Mouse (Mus musculus) naive thymus-derived CD4-positive, alpha-beta T cell, adult 2 months (primary cell): Measurements from ENCODE around the gene Frmd4a.

Source experiments
- DNase-seq: peaks from one replicate; pipeline ENCODE4 v3.0.0-alpha.2; 2011; ENCODE audit warnings: low read depth

Frmd4a gene

DNA sequence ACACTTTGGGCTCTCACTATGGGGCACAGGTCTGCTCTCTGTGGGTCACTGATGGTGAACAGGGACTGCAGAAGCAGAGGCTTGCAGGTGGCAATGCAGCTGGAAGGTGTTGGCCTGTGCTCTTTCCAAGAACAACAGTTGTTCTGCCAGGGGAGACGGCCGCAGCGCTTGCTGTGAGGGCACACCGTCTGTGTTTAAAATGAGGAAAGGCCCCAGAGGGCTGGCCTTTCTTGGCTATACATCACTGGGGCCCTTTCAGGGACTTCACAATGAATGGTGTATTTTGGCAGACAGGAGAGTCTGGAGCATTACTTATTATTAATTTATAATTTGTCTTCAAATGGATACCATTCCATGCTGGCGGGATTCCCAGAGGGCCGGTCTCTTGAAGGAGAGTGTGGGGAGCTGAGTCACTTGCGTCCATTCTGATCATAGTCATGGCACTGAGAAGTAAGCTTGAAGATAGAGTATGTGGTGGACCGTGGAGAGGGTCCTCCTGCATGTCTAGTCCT is 268.9 kb downstream of the Frmd4a start:
- DNase-seq: no peak

GRCm38 (mm10) chr2:4290475-4290874 is 273.0 kb downstream of the Frmd4a start:
- no peak for DNase-seq

DNA sequence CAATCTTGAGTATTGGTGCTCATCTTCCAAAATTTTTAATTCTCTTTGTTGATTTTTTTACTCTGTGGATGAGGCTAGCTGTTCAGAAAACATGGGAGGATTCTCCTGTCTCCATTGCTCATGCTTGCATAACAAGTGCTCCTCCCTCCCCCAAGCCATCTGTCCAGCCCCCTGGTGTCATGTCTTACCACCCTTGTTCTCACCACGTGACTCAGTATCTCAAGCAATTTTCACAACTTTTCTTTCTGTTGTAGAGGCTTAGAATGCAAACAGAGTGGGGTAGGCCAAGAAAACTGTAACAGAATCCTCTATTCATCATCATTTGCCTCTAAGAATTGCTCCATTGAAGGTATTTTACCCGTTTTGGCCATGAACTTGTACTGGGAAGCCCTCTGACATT is 273.6 kb downstream of the Frmd4a start:
- DNase-seq: no peak

DNA sequence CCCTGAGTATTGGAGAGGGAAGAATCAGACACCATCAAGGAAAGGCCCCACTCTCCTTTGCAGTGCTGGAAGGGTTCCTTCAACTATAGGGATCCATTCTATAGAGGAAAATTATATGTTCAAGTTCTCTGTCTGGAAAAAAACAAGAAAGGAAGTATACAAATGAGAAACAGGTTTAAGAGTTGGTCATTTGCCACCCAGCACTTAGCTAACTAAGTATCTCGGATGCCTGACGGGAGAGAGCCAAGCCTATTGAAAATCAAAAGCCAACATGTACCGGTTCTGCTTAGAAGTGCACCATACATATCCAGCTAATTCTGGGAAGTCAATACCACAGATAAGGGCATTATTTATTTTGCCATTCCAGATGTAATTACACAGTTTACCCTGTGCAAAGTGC is 274.2 kb downstream of the Frmd4a start:
- no peak for DNase-seq

DNA sequence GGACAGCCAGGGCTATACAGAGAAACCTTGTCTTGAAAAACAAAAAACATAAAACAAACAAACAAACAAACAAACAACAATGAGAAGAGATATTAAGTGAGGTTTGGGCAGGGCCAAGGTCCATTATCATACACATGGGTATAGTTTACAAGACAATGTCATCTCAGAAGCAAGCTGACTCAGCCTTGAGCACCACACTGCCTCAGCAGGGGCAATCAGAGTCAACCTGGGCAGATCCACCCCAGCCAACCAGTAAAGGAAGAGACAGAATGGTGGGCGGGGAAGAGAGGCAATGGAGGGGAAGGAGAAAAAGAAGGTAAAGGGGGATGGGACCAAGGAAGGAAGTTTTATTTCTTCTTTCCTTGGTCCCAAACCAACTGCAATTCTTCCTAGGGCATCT is 276.2 kb downstream of the Frmd4a start:
- DNase-seq: no peak

- DNase-seq: no peak
These were observed 278.1 kb downstream of the Frmd4a start for GRCm38 (mm10) chr2:4295641-4296040.

GRCm38 (mm10) chr2:4296881-4297280 is 279.4 kb downstream of the Frmd4a start:
- no peak for DNase-seq

DNA sequence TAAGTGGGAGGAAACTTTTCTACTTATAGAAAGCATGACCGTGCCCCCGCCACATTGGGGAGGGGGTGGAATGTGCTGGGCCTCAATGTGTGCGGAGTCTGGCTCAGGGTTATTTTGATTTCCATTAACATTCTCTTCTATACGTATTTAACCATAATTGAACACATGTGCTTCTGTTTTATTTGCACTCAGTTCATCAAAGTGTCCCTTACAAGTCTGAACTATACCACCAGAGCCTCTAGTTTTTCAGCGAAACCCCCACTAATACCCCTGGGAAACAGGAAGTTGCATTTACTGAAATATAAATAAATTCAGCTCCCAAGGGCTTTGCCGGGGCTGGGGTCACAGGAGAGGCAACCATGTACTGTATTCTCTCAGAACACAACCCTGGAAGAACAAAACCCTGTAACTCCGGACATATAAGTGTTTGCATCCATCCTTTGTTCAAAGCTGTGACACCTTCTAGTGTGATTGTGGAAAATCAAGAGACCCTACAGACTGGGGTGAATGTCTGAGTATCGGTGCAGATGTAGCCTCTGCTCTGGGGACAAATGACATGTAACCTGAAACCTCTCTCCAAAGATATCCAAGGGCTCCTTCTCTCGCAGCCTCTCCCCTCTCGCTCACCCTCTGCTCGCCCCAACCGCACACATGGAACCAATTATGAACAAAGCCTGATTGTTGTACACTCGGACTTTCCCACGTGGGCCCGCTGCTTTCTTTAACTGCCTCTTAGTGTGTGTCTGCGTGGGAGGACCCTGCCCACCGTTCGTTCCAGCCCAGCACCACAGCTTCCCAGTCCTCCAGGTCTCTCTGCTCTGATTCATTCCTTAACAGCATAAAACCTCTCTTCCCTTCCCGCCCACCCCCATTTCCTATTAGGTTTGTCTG is 281.1 kb downstream of the Frmd4a start:
- DNase-seq: no peak

DNA sequence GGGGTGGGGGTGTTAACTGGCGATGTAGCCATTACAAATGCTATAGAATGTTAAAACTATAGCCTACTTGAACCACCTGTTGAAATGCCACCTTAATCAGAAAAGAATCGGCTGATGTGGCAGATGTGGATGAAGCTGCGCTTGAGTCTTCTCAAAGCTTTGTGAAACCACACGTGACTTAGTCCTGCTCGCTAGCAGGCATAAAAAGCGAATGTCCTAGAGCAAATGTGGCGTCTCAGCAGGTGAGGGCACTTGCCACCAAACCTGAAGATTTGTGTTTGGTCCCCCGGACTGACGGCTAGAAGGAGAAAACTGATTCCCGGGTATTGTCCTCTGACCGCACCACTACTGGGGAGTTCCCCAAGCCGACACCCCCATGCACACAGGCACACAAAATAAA is 282.1 kb downstream of the Frmd4a start:
- no peak for DNase-seq

- no peak for DNase-seq
These were observed 282.9 kb downstream of the Frmd4a start for GRCm38 (mm10) chr2:4300383-4300811.

DNA sequence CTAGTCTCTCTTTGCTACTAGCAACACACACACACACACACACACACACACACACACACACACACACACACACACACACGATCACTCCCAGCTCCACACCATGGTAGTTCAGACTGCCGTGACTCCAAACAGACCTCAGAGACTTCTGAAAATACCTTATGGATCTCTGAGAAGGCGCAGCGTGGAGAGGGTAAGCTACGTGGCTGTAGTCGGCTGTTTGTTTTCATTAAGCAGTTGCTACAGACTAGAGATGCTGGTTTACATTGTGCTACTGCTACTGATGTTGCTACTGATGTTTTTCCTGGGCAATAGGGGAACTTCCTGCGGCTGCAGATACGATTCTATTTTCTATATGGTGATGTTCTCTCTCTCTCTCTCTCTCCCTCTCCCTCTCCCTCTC is 283.3 kb downstream of the Frmd4a start:
- DNase-seq: no peak

DNA sequence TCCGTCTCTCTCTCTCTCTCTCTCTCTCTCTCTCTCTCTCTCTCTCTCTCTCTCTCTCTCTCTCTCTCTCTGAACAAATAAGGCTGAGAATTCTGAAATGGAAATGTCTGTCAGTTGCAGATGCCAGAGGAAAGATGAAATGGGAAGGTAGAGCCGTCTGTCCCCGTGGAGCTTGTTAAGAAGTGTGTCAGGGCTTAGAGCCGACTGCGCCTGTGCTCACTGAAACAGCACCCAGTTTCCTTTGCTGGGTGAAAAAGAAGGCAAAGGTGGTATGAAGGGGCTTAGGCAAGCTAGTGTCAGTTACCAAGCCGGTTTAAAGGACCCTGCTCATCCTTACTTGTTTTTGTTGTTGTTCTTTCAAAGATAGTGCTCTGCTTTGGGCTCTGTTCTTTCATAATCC is 283.7 kb downstream of the Frmd4a start:
- no peak for DNase-seq

- DNase-seq: no peak
These were observed 284.2 kb downstream of the Frmd4a start for GRCm38 (mm10) chr2:4301692-4302091.

GRCm38 (mm10) chr2:4302119-4302518 is 284.6 kb downstream of the Frmd4a start:
- DNase-seq: no peak

DNA sequence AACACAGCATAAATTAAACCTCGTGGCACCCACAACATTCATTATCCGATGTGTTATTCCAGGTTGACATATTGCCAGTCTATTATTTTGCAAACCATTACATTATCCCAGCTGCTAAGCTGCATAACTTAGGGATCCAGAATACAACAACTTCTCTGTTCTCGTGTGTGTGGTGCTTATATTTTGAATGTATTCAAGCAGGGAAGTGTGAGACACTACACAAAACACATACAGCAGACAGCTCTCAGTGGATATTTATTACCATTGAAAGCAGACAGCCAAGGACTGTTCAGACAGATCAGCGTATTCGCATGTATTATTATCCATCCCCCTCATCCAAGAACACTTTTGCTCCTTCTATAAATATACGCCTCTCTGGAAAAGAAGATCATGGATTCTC is 289.6 kb downstream of the Frmd4a start:
- DNase-seq: no peak

GRCm38 (mm10) chr2:4314545-4314944 is 297.0 kb downstream of the Frmd4a start:
- no peak for DNase-seq

DNA sequence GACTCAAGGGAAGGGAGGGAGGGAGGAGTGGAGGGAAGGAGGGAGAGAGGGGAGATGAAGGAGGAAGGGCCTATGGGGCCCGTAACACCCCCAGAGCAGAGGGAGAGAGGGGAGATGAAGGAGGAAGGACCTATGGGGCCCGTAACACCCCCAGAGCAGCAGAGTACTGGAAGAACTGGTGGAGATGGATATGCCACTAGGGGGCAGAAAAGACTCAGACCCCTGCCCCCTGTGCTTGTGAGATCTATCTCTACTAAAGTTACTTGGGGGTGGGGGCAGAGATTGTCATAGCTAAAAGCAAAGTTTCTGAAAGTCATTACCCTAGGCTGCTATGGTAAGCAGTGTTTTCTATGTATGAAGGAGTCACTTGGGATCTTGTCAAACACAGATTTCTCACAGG is 299.1 kb downstream of the Frmd4a start:
- DNase-seq: no peak

- no peak for DNase-seq
These were observed 300.6 kb downstream of the Frmd4a start for GRCm38 (mm10) chr2:4318134-4318533.

DNA sequence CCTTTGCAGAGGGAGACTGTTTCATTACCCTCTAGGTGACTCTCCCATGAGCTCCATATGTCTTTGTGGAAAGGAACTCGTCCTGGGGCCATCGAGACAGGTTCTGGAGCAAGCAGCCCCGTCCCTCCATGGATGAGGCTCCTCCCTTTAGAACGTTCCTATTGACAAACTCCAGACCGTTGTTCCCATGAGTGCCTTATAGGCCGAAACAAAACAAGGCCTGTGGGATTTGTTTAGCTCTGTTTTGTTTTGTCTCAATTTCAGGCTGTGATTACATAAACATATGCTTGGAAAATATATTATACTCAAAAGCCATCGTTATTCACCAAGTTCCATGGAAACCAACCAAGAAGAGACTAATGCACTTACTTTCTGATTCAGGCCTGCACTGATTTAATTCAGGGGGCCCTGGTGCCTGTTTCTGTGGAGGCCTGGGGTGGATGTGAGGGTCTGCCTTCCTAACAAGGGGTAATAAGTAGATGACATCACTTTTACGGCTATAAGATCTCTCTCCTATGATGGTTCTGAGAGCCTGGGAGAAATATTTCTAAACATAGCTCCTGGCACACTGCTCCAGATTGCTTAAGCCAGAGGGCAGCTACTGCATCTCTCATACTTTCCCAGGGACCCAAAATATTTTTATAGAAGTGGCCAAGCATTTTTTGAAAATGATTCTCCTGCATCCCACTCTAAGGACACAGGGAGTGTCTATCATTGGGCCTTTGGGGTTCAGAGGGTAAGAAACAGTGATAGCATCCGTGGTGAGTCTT is 308.9 kb downstream of the Frmd4a start:
- DNase-seq: no peak

- DNase-seq: no peak
These were observed 309.5 kb downstream of the Frmd4a start for GRCm38 (mm10) chr2:4327011-4327340.

DNA sequence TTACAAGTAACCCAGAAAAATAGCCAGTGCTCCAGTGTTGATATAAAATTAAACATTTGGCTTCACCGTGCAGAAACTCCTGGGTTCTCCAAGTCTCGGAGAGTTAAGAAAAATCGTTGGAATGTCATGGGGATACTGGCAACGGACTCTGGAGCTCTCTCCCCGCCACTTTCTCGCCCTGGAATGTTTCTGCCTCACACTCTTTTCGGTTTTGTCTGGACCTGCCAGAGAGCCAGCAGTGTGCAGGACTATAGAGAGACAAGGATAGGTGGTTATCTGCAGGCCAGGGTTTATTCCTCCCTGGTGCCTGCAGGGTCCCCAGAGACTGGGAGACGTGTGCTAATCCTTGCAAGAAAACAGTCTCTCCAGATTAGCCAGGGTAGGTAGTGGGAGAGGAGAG is 314.9 kb downstream of the Frmd4a start:
- no peak for DNase-seq

- no peak for DNase-seq
These were observed 316.7 kb downstream of the Frmd4a start for GRCm38 (mm10) chr2:4334201-4334600.

DNA sequence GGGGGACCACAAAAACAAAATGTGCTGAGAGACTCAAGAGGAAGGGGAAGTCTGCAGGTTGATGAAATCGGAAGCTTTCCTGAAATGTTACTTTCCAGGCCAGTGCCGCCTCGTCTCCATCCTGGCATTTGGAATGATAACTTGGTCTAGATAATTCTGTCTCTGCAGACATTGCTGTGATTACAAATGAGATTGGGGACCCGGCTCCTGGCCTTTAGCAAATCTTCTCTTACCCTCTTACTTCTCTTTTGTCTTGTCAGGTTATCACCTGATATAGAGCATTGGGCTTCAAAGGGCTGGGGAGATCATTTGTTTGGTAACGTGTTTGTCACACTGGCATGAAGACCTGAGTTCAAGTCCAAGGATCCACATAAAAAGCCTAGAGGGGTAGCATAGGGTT is 317.4 kb downstream of the Frmd4a start:
- no peak for DNase-seq
